Mouse (Mus musculus) Muller cell, postnatal 12 days (primary cell): Measurements from ENCODE around the gene Cabp4.

Experiments used
- DNase-seq: peaks from one replicate; pipeline ENCODE4 v3.0.0-alpha.2; 2015; ENCODE audit errors: inconsistent ontology term

The Cabp4 gene

DNA sequence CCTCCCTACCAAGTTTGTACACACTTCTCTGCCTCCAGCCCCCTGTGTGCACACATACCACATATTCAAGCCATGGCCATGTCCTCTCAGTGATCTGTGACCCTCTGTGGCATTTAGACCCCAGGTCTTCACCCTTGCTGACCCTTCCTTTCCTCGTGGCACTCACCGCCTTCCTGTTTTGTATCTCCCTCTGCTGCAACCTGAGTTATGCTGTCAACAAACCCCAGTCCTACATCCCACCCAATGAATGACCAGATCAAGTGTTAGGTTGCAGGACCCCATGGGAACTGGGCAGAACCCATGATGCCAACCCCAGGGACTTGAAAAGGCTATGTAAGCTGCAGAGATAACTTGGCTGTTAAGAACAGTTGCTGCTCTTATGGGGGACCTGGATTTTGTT, 41.8 kb downstream of the Cabp4 start:
- DNase-seq = no peak

DNA sequence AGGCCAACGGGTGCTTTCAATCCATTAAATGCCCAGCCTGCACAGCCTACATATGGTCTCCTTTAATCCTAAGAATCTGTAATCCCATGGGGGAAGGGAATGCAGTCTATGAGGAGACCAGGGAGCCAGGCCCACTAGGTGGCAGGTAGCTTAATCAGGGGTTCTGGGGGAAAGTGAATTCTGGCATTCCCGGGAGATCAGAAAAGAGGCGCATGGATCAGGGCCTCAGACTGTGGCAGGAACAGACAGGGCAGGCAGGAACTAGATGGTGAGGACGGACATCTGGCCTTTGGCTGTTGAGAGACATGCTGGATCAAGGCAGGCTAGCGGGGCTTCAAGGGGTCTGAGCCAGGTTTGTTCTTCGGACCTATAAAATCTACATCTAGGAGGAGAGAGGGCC, 42.4 kb downstream of the Cabp4 start:
- no peak for DNase-seq

DNA sequence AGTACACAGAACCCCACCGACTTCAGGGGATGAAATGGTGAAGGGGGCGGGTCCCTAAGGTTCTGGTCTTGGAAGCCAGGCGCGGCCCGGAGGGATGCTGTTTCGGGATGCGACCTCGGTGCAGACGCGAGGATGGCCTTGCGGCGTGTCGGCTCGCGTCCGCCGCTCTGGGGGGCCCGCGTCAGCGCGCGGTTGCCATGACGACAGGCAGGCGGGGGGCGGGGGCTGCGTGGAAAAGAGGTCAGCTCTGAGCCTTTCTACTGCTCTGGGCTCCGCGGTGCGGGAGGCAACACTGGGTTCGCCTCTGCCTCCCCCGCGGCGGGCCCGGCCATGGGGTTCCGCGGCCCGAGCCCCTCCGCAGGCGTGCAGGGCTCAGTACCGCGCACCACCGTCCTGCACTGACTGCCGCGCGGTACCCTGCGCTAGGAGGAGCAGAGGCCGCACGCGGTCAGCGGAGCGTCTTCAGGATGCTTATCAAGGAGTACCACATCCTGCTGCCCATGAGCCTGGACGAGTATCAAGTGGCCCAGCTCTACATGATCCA, 43.0 kb downstream of the Cabp4 start:
- peak; percentile 68 for DNase-seq

DNA sequence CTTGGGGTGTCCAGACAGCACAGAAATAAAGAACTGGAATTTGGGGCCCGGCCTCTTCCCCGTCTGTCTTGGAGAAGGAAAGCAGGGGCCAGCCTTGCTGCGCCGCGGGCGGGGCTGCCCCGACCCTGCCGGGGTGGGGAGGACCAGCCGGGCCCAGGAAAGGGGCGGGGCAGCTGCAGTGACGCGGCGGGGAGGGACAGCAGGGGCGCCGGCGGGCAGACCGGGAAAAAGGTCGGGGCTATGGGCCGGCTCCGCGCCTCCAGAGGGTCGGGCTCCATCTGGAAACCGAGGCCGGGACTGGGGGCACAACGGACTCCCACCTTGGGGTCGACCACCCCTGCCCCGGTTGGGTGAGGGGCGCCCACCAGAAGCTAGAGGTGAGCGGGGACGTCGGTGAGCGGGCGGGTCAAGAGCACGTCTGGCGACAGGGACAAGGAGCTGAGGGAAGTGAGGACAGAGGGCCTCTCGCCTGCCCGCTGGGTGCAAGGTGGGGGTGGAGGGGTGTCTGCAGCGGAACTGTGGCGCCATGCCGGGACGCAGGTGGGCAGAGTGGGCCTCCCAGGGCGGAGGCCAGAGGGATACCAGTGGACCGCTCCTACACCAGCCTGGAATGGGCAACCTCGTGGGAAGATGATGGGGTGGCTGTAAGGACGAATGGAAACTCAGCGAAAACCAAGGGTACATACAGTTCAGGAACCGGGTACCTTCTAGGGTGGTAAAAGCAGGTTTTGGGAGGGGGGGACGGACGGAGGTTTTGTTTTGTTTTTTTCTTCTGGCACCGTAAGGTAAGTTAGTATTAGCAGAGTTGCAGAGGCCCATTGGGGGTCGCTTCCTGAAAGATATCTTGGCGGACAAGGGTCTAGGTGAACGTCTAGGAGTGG, 43.8 kb downstream of the Cabp4 start, which contains the start of gene Pitpnm1:
Gene Pitpnm1, plus strand, starts transcription at position 162 of the 881 bp plus-strand sequence.
- peak; percentile 82 for DNase-seq

DNA sequence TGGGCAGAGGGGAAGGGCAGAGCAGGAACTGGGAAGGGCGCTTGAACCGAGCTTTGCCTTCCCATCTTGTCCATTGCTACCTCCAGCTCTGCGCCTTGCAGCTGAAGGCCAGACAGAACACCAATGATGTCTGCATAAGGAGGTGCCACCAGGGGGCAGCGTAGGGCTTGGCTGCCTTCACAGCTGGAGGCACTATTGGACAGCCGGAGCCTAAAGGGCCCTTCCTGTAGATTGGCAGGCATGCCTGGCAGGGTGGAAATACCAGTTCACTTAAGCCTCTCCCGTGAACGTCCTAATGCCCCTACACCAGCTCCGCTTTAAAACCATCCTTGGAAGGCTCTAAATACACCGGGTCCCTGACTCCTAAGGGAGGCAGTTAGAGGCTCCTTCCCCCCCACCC, 44.8 kb downstream of the Cabp4 start:
- DNase-seq = peak; percentile 91

DNA sequence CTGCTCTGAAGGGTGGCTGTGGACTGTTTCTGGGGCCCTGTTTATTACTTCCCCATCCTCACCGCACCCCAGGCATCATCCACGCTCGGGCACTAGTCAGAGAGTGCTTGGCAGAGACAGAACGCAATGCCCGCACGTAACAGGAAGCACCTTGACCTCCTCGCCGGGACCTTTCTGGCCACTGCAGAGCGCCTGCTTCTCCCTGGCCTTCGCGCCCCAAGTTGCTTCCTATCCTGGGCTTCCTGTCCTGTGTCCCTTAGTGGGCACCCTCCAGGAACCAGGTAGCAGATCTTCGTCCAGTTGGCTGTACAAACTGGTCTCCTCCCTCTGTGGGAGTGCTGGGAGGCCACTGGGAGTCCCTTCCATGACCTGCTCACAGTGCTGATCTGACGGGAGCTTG, 45.4 kb downstream of the Cabp4 start:
- no peak for DNase-seq

DNA sequence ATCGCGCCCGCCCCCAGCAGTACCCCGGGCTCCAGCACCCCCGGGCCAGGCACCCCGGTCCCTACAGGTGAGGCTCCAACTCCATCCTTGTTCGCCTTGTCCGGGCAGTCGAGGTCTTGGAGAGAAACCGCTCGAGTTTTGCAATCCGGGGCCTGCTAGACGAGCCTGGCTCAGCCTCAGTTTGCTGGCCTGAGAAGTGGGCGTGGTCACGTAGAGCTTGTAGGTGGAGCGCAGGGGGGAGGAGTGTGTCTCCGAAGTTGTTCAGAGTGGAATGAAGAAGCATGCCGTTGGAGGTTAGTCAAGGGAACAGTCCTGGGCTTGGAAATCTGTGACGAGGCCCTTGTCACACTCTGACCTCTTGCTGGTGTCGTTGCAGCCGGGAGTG, 46.4 kb downstream of the Cabp4 start:
- DNase-seq = no peak

DNA sequence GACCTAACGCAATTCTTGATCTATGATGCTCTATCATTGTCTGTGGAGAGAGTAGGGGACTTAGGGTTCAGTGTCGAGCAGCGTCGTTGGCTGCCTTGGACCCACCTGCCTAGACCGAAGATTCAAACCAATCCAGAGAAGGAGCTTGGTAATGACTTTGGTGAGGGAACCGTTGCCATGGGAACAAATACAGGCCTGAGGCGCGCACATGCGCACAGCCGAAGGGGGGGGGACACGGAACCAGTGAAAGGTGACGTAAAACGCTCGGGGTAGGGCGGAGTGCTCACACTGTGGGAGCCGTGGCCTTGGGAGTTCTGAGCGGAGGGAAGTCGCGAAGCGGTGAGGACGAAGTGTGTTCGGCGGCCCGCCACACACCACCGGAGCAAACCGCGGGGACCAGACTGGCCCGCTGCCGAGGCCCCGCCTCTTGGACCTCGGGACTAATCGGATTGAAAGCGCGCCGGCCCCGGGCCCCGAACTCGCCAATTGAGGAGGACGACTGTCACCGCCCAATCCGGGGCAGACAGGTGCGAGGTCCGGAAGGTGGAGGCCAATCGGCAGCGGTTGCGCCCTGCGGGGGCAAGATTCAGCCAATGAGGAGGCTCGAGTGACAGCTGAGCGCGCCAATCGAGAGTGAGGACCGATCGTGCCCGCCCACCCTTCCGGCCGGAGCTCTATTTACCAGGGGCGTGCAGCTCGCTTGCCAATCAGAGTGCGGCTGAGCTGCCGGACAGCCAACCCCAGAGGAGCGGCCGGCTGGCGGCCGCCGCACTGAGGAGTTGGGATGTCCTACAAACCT, 47.0 kb downstream of the Cabp4 start, which contains the start of gene Cdk2ap2:
Gene Cdk2ap2, plus strand, starts transcription at position 541 of the 799 bp plus-strand sequence.
- DNase-seq = peak; percentile 100

DNA sequence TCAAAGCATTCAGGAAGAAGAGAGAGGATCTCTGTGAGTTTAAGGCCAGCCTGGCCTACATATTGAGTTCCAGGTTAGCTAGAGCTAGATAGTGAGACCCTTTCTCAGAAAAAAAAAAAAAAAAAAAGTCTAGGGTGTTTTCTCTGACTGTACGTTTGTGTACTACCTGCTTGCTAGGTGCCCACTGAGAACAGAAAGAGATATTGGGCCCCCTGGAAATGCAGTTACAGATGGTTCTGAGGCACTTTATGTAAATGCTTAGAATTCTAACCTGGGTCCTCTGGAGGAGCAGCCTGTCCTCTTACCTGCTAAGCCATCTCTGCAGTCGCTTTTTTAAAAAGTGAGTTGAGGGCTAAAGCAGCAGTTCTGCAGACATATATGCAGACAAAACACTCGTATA, 48.0 kb downstream of the Cabp4 start:
- no peak for DNase-seq

DNA sequence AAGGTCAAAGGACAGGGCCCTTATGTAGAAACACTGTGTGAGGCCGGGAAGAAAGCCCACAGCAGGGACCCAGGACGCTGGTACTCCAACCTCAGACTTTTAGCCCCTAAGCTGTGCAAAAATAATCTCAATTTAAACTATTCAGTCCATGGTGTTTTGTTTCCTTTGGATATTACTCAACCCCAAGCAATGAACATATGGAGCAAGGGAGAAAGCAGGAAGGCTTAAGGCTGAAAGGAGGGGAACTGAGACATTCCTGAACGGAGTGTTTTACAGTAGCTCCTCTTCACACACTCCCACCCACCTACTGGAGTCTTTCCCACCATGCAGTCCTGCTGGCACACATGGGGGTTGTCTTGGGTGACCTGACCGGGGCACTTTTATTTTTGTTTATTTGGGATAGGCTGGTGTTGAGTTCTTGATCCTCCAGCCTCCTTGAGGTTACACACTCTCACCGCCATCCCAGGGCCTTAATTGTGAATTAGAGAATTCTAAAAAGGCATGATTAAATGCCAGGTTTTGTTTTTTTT, 49.0 kb downstream of the Cabp4 start:
- DNase-seq = no peak

DNA sequence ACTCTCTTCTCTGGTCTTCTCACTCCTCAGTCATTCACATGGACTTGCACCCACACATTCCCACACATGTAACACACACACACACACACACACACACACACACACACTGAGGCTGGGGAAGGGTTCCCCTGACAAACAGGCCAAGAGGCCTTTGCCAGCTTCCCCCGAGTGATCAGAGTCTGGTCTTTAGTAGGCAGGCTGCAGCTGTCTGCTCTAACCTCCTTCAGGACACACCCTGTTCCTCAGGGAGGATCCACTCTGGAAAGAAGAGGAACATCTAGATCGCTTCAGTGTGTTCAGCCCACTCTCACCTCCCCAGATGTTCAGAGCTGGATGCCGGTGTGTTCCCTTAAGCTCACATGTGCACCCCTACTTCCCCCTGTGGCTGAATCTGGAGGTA, 49.5 kb downstream of the Cabp4 start:
- no peak for DNase-seq

DNA sequence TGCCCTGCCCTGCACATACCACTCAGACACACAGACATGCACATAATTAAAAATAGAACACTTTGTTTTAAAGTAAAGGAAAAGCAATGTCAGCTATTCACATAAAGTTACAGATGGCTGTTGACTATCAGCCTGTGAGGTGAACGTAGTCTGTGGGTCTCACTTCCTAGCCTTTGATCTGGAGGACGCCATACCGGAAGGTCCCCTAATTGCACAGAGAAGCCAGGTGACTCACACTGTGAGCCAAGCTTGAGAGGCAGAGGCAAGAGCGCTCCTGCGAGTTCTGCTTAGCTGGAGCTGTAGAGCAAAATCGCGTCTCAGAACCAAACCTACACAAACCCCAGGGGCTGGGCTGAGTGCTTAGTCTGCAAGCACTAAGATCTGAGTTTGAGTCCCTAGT, 50.1 kb downstream of the Cabp4 start:
- no peak for DNase-seq

DNA sequence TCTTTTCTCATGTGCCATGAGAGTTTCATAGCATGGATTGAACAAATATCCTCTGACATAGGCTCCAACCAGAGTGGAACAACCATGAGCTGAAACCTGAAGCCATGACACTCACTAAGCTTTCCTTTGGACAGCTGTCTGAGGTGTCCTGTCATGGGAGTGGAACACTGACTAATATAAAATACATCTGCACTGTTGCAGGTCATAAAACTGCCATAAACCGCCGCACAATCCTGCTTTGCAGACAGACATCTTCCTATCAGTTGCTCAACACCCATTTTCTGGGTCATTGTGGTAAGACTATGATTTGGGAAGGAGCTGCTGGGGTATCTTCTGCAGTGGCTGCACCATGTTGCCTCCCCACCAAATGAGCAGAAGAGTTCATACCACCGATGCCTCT, 51.1 kb downstream of the Cabp4 start:
- no peak for DNase-seq

DNA sequence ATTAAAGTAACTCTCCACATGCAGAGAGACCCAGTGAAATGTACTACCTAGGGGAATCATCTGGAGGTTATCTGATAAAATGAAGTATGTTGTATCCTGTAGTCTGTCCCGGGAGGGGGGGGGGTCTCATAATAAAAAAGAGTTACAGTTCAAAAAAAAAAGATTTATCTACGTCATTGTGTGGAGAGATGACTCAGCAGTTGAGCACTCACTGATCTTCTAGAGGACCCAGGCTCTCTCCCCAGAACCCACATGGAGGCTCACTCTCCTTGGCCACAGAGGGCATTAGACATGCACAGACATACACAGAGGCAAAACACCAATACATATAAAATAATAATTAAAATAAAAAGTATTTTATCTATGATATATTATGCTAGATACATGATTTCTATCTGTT, 52.5 kb downstream of the Cabp4 start:
- no peak for DNase-seq

DNA sequence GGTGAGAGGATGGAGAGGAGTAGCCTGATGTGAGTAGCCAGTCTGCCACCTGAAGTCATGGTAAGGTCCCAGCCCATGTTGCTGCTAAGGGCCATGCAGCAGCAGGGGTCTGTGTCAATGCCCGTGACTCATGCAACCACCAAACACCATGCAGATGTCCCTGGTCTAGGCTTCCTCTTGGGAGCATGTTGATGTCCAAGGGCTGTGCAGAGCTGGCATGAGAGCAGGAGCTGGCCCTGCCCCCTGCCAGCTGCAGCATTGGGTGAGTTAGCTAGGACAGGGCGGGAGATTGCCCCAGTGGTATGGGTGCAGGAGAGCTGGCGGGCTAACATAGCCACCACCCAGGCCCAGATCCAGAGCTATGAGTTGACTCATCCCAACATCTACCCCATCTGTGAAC, 53.4 kb downstream of the Cabp4 start:
- DNase-seq = no peak

DNA sequence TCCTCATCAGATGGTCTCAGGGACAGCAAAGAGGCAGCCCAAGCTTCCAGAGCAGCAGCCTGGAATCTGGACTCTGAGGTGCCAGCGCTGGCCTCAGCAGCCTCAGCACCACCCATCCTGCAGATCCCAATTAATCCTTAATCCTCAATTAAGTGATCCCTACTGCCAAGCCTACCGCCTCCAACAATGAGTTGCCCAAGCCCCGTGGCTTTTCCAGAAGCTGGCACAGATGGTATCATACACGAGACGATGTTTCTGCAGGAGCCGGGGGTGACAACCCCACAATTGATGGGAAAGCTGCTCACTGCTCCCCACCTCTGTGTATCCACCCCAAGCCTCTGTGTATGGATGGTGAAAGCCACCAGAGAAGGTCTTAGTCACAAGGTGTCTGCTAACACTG, 54.7 kb downstream of the Cabp4 start:
- no peak for DNase-seq

DNA sequence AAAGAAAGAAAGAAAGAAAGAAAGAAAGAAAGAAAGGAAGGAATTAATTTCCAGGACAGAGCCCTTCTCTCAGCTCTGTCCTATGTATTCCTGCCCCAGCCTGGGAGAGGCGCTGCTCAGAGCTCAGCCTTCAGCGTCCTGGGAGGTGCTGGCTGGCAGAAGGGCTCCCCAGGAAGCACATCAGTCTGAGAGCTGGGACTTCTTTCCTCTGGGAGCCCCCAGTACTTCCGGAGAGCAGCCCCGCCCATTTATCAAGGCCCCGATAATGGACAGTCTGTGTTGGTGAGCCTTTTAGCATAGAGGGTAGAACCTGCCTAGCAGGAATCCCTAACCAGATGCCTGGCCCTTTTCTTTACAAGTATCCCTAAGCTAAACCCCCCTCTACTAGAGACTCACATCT, 55.7 kb downstream of the Cabp4 start:
- no peak for DNase-seq

DNA sequence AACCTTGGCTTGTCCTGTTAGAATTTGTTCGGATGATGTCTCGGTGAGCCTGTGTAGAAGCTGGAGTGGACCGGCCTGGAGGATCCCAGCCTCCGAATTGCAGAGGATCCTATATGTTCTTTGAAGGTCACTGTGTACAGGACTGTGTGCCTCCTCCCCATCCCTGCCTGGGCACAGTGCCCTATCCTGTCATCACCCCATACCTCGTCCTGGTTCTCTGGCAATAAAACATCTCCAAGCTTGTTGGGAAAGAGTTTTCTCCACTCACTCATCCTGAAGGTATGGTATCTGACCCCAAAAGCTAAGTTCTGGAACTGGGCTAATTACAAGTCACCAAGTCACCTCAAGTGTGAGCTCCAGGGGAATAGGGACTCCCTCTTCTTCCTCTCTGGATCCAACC, 56.7 kb downstream of the Cabp4 start:
- DNase-seq = no peak

DNA sequence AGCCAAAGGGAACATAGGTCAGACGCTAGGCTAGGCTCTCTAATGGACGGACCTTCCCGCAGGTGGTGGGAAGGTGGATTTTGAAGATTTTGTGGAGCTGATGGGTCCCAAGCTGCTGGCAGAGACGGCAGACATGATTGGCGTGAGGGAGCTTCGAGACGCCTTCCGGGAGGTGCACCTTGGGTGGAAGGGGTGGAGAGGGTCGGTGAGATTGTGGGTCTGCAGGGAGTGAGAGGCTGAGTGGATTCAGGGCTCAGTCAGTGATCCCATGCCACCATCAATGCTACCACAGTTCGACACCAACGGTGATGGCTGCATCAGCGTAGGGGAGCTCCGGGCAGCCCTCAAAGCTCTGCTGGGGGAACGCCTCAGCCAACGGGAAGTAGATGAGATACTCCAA, 57.7 kb downstream of the Cabp4 start:
- DNase-seq = no peak
